Mouse (Mus musculus) embryonic facial prominence, embryonic 12.5 days (tissue): Measurements from ENCODE around the gene C1ql1. TPM values are rescaled to one million over a fixed set of nuclear protein-coding genes. Genes with fewer than 3 reads are reported as not detected.

Experiments used
- ATAC-seq: fragments of 200-750 bp; cut with Nextera tagmentation; 2 replicates; pipeline ENCODE4 v1.8.0; 2017; ENCODE audit not compliant: insufficient number of reproducible peaks, insufficient read depth, low FRiP score, low TSS enrichment
- H3K27ac ChIP-seq: fragments of 300-500 bp; sonication (generic); 2 replicates; pipeline ENCODE4 v1.5.1; 2016; ENCODE audit warnings: mild to moderate bottlenecking
- H3K27me3 ChIP-seq: fragments of 300-500 bp; sonication (generic); 2 replicates; pipeline ENCODE4 v1.6.1; 2016; ENCODE audit warnings: mild to moderate bottlenecking, moderate library complexity
- H3K36me3 ChIP-seq: fragments of 300-500 bp; sonication (generic); 2 replicates; pipeline ENCODE4 v1.6.1; 2016; ENCODE audit warnings: mild to moderate bottlenecking
- H3K4me1 ChIP-seq: fragments of 300-500 bp; sonication (generic); 2 replicates; pipeline ENCODE4 v1.6.1; 2016
- H3K4me2 ChIP-seq: fragments of 300-500 bp; sonication (generic); replicated peaks from 2 replicates; pipeline ENCODE4 v1.6.1; 2016; ENCODE audit warnings: mild to moderate bottlenecking, moderate library complexity
- H3K4me3 ChIP-seq: fragments of 300-500 bp; sonication (generic); 2 replicates; pipeline ENCODE4 v1.5.1; 2016; ENCODE audit warnings: mild to moderate bottlenecking
- H3K9ac ChIP-seq: fragments of 300-500 bp; sonication (generic); 2 replicates; pipeline ENCODE4 v1.6.1; 2016; ENCODE audit warnings: mild to moderate bottlenecking, moderate library complexity
- H3K9me3 ChIP-seq: fragments of 300-500 bp; sonication (generic); 2 replicates; pipeline ENCODE4 v1.6.1; 2016; ENCODE audit warnings: mild to moderate bottlenecking, moderate library complexity
- WGBS: fragments of 180-500 bp; shearing (Covaris S2); methylation state at CpG from one replicate; pipeline ENCODE4 v1.1.7; 2016; 5-methylcytosine and 5-hydroxymethylcytosine counted together
- polyA plus RNA-seq: library from polyadenylated mRNA; unstranded; fragments of >200 nt; fragmentation: Nextera tagmentation; extraction: Ambion mirVana; gene quantifications from 2 replicates; pipeline ENCODE4 v1.2.1, GENCODE M21; 2016

C1ql1 gene
- polyA plus RNA-seq, 1 experiment from 2014 or later, result 3.9 TPM

DNA sequence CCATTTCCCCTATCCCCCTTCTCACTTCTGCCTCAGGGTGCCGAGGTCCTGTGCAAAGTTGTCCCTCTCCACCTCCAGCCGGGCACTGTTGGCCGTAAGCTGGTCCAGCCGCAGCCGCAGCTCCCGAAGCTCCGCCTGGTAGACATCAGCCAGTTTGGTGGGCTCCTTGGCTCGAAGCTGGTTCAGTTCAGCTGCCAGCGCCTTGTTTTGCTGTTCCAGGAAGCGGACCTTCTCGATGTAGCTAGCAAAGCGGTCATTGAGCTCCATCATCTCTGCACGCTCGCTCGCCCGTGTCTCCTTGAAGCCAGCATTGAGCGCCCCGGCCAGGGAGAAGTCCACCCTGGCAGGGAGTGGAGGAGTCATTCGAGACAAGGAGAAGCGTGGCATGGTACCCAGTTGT is 49.8 kb downstream of the C1ql1 start:
- Histone ChIP-seq H3K9me3 (no peaks in the 10 kb centered on the region), H3K9ac (no peak overlapping the region), H3K4me2 (no peak overlapping the region), H3K4me1 (0 out of 2 replicates have a peak, but pooled peaks cover 4% of the 10 kb centered on the region), H3K27me3 (peaks cover 42% of the 10 kb centered on the region), H3K27ac (no peak overlapping the region), H3K4me3 (no peak overlapping the region), H3K36me3 (no peaks in the 10 kb centered on the region)
- ATAC-seq, result no peak
- 80% methylated on average over 20 of the region's 20 CpGs for WGBS

DNA sequence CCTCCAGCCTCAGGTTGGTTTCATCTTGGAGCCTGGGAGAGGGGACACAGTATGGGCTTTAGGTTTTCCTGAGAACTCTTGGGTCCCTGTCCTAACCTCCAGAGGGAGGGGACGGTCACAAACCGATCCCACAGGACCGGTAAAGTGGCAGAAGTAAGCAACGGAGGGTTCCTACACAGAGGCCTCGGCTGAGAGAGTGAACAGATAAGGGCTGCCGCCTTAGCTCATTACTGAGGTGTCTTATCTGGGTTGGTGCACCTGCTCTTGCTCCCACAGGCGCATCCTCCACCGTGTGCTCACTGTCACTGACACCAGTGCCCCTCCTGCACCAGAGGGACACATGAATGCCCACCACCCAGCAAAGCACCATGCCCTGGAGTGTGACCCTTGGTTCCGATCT is 50.7 kb downstream of the C1ql1 start:
- Histone ChIP-seq H3K27me3 (peaks cover 46% of the 10 kb centered on the region), H3K9ac (no peak overlapping the region), H3K4me3 (no peak overlapping the region), H3K4me2 (no peak overlapping the region), H3K9me3 (no peaks in the 10 kb centered on the region), H3K27ac (no peak overlapping the region), H3K36me3 (no peaks in the 10 kb centered on the region), H3K4me1 (0 out of 2 replicates have a peak, but pooled peaks cover 4% of the 10 kb centered on the region)
- WGBS, result 79% methylated on average over 9 of the region's 9 CpGs
- ATAC-seq, result no peak

DNA sequence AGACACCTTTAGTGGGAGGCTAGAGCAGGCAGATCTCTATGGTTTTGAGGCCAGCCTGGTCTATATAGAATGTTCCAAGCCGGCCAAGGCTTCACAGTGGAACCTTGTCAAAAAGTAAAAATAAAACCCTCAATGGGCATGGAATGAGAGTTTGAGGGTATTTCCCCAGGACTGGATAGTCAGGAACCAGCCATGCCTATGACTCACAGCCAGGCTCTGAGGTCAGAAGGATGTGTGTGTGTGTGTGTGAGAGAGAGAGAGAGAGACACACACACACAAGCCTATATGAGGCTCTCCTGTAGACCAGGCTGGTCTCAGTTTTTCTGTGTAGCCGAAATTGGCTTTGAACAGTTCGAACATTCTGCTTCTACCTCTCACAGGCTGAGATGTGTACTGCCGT is 51.8 kb downstream of the C1ql1 start:
- Histone ChIP-seq H3K4me2 (no peak overlapping the region), H3K4me1 (0 out of 2 replicates have a peak, but pooled peaks cover 4% of the 10 kb centered on the region), H3K27me3 (peaks cover 46% of the 10 kb centered on the region), H3K9me3 (no peaks in the 10 kb centered on the region), H3K36me3 (no peaks in the 10 kb centered on the region), H3K4me3 (no peak overlapping the region), H3K9ac (no peak overlapping the region), H3K27ac (no peak overlapping the region)
- no peak for ATAC-seq
- WGBS, result 84% methylated on average over 4 of the region's 4 CpGs

DNA sequence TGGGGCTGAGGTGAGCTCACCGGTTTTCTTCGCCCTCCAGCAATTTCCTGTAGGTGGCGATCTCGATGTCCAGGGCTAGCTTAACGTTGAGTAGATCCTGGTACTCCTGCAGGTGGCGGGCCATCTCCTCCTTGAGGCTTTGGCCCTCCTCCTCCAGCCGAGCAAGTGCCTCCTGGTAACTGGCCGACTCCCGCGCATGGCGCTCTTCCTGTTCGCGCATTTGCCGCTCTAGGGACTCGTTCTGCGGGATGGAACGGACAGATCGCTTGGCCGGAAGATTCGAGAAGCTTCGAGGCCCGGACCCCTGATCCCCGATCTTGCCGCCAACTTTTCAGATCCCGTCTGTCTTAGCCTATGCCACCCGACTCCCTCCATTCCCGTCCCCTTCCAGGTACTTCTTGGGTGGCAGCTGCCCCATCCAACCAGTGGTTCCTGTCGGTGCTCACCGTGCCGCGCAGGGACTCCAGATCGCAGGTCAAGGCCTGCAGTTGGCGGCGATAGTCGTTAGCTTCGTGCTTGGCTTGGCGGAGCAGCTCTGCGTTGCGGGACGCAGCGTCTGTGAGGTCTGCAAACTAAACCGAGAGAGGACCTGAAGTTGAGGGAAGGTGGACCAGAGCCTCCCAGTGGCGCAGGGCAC is 53.4 kb downstream of the C1ql1 start:
- peaks cover 49% of the 10 kb centered on the region for H3K27me3 ChIP-seq
- peak overlapping the region; percentile 41 for H3K9ac ChIP-seq
- no peaks in the 10 kb centered on the region for H3K36me3 ChIP-seq
- WGBS, result 2% methylated on average over 43 of the region's 43 CpGs
- peak overlapping the region; percentile 37 for H3K4me3 ChIP-seq
- 0 out of 2 replicates have a peak, but pooled peaks cover 6% of the 10 kb centered on the region for H3K4me1 ChIP-seq
- ATAC-seq, result peak; percentile 72; the same call in 1 of the 2 replicates
- H3K9me3 ChIP-seq, result no peaks in the 10 kb centered on the region
- H3K4me2 ChIP-seq, result peak overlapping the region; percentile 58
- H3K27ac ChIP-seq, result no peak overlapping the region

DNA sequence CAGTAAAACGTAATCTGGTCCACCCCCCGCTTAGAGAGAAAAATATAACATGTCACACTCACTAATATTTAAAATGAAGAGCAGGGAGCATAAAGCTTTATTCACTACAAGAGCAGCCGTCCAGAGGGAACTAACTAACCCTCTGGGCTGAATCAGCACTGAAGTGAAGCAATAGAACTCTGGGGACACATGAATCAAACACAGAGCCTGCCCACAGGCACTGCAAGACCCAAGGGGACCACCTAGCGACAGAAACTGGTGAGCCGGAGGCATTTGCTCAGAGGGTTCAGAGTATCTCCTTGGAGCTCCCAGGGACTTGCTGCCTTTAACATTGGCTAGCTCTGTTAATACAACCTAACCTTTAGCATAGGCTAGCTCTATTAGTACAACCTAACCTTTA is 56.4 kb downstream of the C1ql1 start:
- WGBS, result 60% methylated on average over 5 of the region's 5 CpGs
- H3K4me2 ChIP-seq, result no peak overlapping the region
- H3K9ac ChIP-seq, result no peak overlapping the region
- no peak overlapping the region for H3K4me3 ChIP-seq
- H3K36me3 ChIP-seq, result no peaks in the 10 kb centered on the region
- no peak overlapping the region for H3K27ac ChIP-seq
- H3K4me1 ChIP-seq, result 0 out of 2 replicates have a peak, but pooled peaks cover 9% of the 10 kb centered on the region
- peaks cover 32% of the 10 kb centered on the region for H3K27me3 ChIP-seq
- ATAC-seq, result no peak
- H3K9me3 ChIP-seq, result no peaks in the 10 kb centered on the region

Other genes starting within 250 kb of the C1ql1 start
- gene Ccdc43, start 248.9 kb downstream of the C1ql1 start, polyA plus RNA-seq, result 49.3 and 52.1 TPM in 2 replicates
- gene Adam11, start 185.2 kb downstream of the C1ql1 start, polyA plus RNA-seq, result 23.2 and 25.0 TPM in 2 replicates
- 103 and 105 TPM in 2 replicates for gene Gjc1, start 127.0 kb downstream of the C1ql1 start, polyA plus RNA-seq
- gene Higd1b, start 110.8 kb downstream of the C1ql1 start, polyA plus RNA-seq, result not detected in 2 replicates
- gene Eftud2, start 65.7 kb downstream of the C1ql1 start, polyA plus RNA-seq, result 233 and 246 TPM in 2 replicates
- 1.0 and 1.7 TPM in 2 replicates for gene Ccdc103, start 65.5 kb downstream of the C1ql1 start, polyA plus RNA-seq
- 0.14 TPM in 1 of 2 replicates, not detected in the other for gene Fam187a, start 61.5 kb downstream of the C1ql1 start, polyA plus RNA-seq
- 0.29 and 0.41 TPM in 2 replicates for gene Gfap, start 45.8 kb downstream of the C1ql1 start, polyA plus RNA-seq
- gene Kif18b, start 21.6 kb downstream of the C1ql1 start, polyA plus RNA-seq, result 10.3 and 10.6 TPM in 2 replicates
- 45.7 and 50.8 TPM in 2 replicates for gene Nmt1, start 81.5 kb upstream of the C1ql1 start, polyA plus RNA-seq
- gene Dcakd, start 81.6 kb upstream of the C1ql1 start, polyA plus RNA-seq, result 170 and 174 TPM in 2 replicates
- 3.9 and 4.2 TPM in 2 replicates for gene Plcd3, start 155.0 kb upstream of the C1ql1 start, polyA plus RNA-seq
- 9.7 and 11.2 TPM in 2 replicates for gene Acbd4, start 155.0 kb upstream of the C1ql1 start, polyA plus RNA-seq
- 4.0 and 4.2 TPM in 2 replicates for gene Hexim1, start 169.5 kb upstream of the C1ql1 start, polyA plus RNA-seq
- 13.5 and 13.8 TPM in 2 replicates for gene Hexim2, start 185.7 kb upstream of the C1ql1 start, polyA plus RNA-seq
- gene Fmnl1, start 224.4 kb upstream of the C1ql1 start, polyA plus RNA-seq, result 0.97 and 1.8 TPM in 2 replicates